Mouse (Mus musculus): ENCODE measurements around the gene Garnl3. TPM values are rescaled to one million over a fixed set of nuclear protein-coding genes. Genes with fewer than 3 reads are reported as not detected.

Garnl3 gene
- polyA plus RNA-seq, 1 experiment from 2014 or later, result 4.6 TPM

DNA sequence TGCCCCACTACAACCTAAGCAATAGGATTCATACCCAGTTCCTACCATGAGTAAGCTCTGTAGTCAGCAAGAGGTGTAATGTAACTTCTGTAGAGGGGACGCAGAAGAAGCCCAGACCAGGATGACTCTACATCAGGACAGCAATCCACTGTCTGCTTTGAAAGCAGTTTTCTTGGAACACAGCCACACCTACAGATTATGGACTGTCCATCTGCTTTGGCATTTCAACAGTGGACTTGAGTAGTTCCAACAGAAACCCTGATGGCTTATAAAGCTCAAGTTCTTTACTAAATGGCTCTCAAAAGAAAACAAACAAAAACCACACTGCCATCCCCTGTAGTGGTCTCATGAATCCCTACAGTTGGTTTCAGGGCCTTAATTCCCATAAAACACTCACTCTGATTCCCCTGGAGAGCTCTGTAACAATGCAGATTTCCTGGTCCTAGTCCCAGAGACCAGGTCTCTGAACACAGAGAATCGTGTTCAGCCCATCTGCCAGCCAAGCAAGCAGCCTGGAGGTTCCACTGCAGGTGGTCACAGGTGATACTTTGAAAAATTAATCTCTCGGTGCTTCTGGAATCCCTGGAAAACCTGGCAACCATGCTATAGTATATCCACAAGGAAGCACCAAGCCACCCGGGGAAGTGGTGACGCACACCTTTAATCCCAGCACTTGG lies 42.0 kb downstream of the Garnl3 start:
- H3K36me3 ChIP-seq (ENCODE audit: control insufficient read depth, insufficient read depth, low read length), result no peaks in the 10 kb centered on the region
- no peak overlapping the region for H3K27ac ChIP-seq (ENCODE audit: low read depth, low read length)
- no peak overlapping the region for H3K4me2 ChIP-seq
- no peaks in the 10 kb centered on the region for H3K27me3 ChIP-seq (replicated peaks; ENCODE audit: control insufficient read depth, insufficient read depth, low read length)
- no peaks in the 10 kb centered on the region for H3K9me3 ChIP-seq (ENCODE audit: control insufficient read depth, low read length)
- 76% methylated on average over 5 of the region's 5 CpGs for WGBS
- no peaks in the 10 kb centered on the region for H3K4me1 ChIP-seq (replicated peaks; ENCODE audit: control insufficient read depth, insufficient read depth, low read length)
- H3K9ac ChIP-seq (ENCODE audit: low read depth, low read length), result no peak overlapping the region
- DNase-seq (ENCODE audit: low spot score), result no peak
- no peak for ATAC-seq (replicated peaks; ENCODE audit: low FRiP score)
- H3K4me3 ChIP-seq (ENCODE audit: low read depth, low read length), result no peak overlapping the region

DNA sequence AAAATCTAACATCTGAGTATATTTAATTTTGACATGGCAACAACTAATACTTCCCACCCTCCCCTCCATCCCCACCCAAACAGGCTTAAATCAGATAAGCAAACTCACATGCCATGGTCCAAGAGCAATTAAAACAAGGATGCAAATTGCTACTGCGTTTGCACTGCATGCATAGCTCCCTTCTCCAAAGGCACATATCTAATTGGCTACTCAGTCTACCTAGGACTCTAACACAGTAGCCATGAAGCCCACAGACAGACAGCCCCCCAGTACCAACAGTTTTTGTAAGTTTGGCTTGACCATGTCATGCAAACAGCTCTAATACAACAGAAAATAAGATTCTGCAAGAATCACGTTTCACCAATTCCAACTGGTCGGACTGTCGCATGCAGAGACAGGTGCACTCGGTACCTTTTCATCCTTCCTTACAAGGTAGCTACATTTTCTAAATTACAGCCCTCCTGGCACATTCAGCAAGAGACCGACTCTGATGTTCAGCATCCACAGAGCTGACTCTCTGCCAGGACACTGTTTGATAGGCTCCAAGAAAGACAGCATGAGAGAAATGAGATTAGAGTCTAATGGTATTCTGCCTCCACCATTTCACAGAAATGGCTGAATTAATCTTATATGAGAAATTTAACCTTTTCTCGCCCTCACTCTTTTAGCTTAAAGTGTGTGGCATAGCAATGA lies 44.6 kb downstream of the Garnl3 start:
- Histone ChIP-seq H3K9ac (ENCODE audit: low read depth, low read length) (no peak overlapping the region), H3K9me3 (ENCODE audit: control insufficient read depth, low read length) (no peaks in the 10 kb centered on the region), H3K27me3 (replicated peaks; ENCODE audit: control insufficient read depth, insufficient read depth, low read length) (no peaks in the 10 kb centered on the region), H3K4me1 (replicated peaks; ENCODE audit: control insufficient read depth, insufficient read depth, low read length) (no peaks in the 10 kb centered on the region), H3K36me3 (ENCODE audit: control insufficient read depth, insufficient read depth, low read length) (no peaks in the 10 kb centered on the region), H3K27ac (ENCODE audit: low read depth, low read length) (no peak overlapping the region), H3K4me3 (ENCODE audit: low read depth, low read length) (no peak overlapping the region), H3K4me2 (no peak overlapping the region)
- WGBS, result 81% methylated on average over 7 of the region's 7 CpGs
- ATAC-seq (replicated peaks; ENCODE audit: low FRiP score) (no peak), DNase-seq (ENCODE audit: low spot score) (no peak)

DNA sequence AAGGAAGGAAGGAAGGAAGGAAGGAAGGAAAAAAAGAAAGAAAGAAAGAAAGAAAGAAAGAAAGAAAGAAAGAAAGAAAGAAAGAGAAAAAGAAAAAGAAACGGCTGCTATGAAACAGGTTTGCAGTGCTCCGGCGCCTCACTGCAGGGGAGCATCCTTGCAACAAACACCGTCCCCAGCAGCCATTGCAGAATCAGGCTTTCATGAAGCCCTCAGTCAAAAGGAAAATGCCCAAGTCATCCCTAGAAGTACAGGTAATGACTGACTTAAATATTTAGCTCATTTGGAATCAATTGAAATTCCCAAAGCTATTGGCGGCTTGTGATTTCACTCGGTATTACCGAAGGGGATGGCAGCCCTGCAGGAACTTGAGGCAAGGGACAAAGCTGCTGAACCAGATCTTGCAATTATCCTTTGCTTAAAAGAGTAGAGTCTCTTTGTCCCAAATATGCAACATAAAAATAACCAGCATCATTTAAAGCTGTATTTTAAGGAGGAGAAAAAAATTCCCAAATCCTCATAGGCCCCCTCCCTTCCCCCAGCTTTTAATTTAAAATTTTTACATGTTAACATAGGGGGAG lies 45.3 kb downstream of the Garnl3 start:
- Histone ChIP-seq H3K9me3 (ENCODE audit: control insufficient read depth, low read length) (no peaks in the 10 kb centered on the region), H3K36me3 (ENCODE audit: control insufficient read depth, insufficient read depth, low read length) (no peaks in the 10 kb centered on the region), H3K9ac (ENCODE audit: low read depth, low read length) (no peak overlapping the region), H3K27me3 (replicated peaks; ENCODE audit: control insufficient read depth, insufficient read depth, low read length) (no peaks in the 10 kb centered on the region), H3K4me2 (no peak overlapping the region), H3K4me1 (replicated peaks; ENCODE audit: control insufficient read depth, insufficient read depth, low read length) (no peaks in the 10 kb centered on the region), H3K27ac (ENCODE audit: low read depth, low read length) (no peak overlapping the region), H3K4me3 (ENCODE audit: low read depth, low read length) (no peak overlapping the region)
- no peak for DNase-seq (ENCODE audit: low spot score)
- ATAC-seq (replicated peaks; ENCODE audit: low FRiP score), result no peak
- 71% methylated on average over 7 of the region's 7 CpGs for WGBS

DNA sequence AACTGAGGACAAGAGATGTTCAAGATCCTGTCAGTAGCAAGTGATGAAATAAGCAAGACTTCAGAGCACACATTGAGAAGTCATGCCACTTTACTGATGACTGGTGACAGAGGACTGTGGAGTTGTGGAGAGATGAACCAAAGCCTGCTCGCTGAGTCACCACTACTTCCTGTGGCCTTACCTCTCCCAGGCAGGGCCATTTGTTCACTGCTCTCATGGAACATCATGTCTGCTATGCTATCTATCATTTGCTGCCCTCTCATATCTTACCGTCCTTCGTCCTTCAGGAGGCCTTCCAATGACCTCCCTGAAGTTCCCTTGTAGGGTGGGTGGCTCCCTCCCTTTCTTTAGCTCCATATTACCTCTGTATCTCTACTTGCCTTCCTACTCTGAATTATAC lies 47.2 kb downstream of the Garnl3 start:
- Histone ChIP-seq H3K9ac (ENCODE audit: low read depth, low read length) (no peak overlapping the region), H3K27me3 (replicated peaks; ENCODE audit: control insufficient read depth, insufficient read depth, low read length) (no peaks in the 10 kb centered on the region), H3K4me1 (replicated peaks; ENCODE audit: control insufficient read depth, insufficient read depth, low read length) (0 out of 2 replicates have a peak, but pooled peaks cover 4% of the 10 kb centered on the region), H3K4me3 (ENCODE audit: low read depth, low read length) (no peak overlapping the region), H3K36me3 (ENCODE audit: control insufficient read depth, insufficient read depth, low read length) (no peaks in the 10 kb centered on the region), H3K9me3 (ENCODE audit: control insufficient read depth, low read length) (no peaks in the 10 kb centered on the region), H3K4me2 (no peak overlapping the region), H3K27ac (ENCODE audit: low read depth, low read length) (no peak overlapping the region)
- ATAC-seq (replicated peaks; ENCODE audit: low FRiP score) (no peak), DNase-seq (ENCODE audit: low spot score) (no peak)
- 47% methylated on average over 3 of the region's 3 CpGs for WGBS

DNA sequence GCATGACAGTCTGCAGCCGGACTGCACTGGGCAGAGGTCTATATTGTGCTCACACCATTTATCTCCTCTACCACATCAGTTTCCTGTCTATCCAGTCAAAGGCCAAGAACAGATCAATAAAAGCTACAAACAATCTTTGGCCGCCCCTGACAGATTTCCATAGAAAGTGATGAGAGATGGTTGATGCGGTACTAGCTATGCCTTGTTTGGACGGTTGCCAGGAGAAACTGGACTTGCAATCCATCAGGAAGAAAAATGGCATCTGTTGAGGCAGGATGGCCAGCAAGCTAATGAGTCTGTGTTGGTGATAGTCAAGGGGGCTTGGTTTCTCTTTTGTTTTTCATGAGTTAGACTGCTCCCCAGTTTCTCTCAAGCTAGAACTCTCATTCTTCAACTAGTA lies 51.3 kb downstream of the Garnl3 start:
- ATAC-seq (replicated peaks; ENCODE audit: low FRiP score), result no peak
- Histone ChIP-seq H3K4me3 (ENCODE audit: low read depth, low read length) (no peak overlapping the region), H3K9me3 (ENCODE audit: control insufficient read depth, low read length) (no peaks in the 10 kb centered on the region), H3K27ac (ENCODE audit: low read depth, low read length) (no peak overlapping the region), H3K4me1 (replicated peaks; ENCODE audit: control insufficient read depth, insufficient read depth, low read length) (0 out of 2 replicates have a peak, but pooled peaks cover 4% of the 10 kb centered on the region), H3K4me2 (no peak overlapping the region), H3K9ac (ENCODE audit: low read depth, low read length) (no peak overlapping the region), H3K36me3 (ENCODE audit: control insufficient read depth, insufficient read depth, low read length) (no peaks in the 10 kb centered on the region), H3K27me3 (replicated peaks; ENCODE audit: control insufficient read depth, insufficient read depth, low read length) (no peaks in the 10 kb centered on the region)
- WGBS, result 53% methylated on average over 4 of the region's 4 CpGs
- no peak for DNase-seq (ENCODE audit: low spot score)

DNA sequence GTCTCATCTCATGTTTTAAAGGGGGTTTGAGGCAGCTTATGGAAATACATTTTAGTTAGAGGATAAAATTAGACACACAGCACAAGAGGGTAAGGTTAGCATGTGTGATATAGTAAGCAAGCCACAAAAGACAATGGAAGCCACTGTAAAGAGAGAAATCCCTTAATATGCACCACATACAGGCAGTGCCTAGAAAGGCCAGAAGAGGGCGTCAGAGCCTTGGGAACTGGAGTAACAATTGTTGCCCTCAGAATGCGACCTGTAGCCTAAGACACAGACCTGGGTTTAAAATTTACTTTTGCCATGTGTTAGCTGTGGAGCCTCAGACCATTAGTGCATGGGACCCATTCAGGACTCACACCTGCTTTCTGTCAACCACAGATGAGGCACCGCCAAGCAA lies 54.2 kb downstream of the Garnl3 start:
- Histone ChIP-seq H3K4me2 (no peak overlapping the region), H3K9ac (ENCODE audit: low read depth, low read length) (no peak overlapping the region), H3K27ac (ENCODE audit: low read depth, low read length) (no peak overlapping the region), H3K4me1 (replicated peaks; ENCODE audit: control insufficient read depth, insufficient read depth, low read length) (0 out of 2 replicates have a peak, but pooled peaks cover 4% of the 10 kb centered on the region), H3K27me3 (replicated peaks; ENCODE audit: control insufficient read depth, insufficient read depth, low read length) (no peaks in the 10 kb centered on the region), H3K9me3 (ENCODE audit: control insufficient read depth, low read length) (no peaks in the 10 kb centered on the region), H3K4me3 (ENCODE audit: low read depth, low read length) (no peak overlapping the region), H3K36me3 (ENCODE audit: control insufficient read depth, insufficient read depth, low read length) (no peaks in the 10 kb centered on the region)
- 28% methylated on average over 3 of the region's 3 CpGs for WGBS
- DNase-seq (ENCODE audit: low spot score), result no peak
- ATAC-seq (replicated peaks; ENCODE audit: low FRiP score), result no peak

DNA sequence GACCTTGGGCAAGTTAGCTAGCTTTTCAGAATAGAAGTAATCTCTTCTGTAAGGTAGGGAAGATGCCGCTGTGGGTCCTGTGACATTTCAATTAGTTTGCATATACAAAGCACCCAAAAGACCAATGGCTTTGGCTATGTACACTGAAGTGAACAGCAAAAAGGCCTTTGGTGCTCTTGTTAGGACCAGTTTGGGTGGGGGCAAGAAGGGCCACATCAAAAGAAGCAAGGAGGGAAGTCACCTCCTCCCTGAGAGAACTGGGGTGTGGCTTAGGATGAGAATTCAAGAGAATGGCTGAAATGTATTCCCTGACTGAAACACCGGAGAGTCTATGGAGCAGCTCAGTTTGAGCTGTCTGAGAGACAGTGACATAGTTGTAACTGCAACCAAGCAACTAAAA lies 56.5 kb downstream of the Garnl3 start:
- H3K27ac ChIP-seq (ENCODE audit: low read depth, low read length), result no peak overlapping the region
- H3K4me3 ChIP-seq (ENCODE audit: low read depth, low read length), result no peak overlapping the region
- H3K9me3 ChIP-seq (ENCODE audit: control insufficient read depth, low read length), result no peaks in the 10 kb centered on the region
- H3K9ac ChIP-seq (ENCODE audit: low read depth, low read length), result no peak overlapping the region
- 83% methylated on average over 2 of the region's 2 CpGs for WGBS
- no peaks in the 10 kb centered on the region for H3K27me3 ChIP-seq (replicated peaks; ENCODE audit: control insufficient read depth, insufficient read depth, low read length)
- no peak overlapping the region for H3K4me2 ChIP-seq
- DNase-seq (ENCODE audit: low spot score), result no peak
- ATAC-seq (replicated peaks; ENCODE audit: low FRiP score), result no peak
- 0 out of 2 replicates have a peak, but pooled peaks cover 1% of the 10 kb centered on the region for H3K4me1 ChIP-seq (replicated peaks; ENCODE audit: control insufficient read depth, insufficient read depth, low read length)
- no peaks in the 10 kb centered on the region for H3K36me3 ChIP-seq (ENCODE audit: control insufficient read depth, insufficient read depth, low read length)

DNA sequence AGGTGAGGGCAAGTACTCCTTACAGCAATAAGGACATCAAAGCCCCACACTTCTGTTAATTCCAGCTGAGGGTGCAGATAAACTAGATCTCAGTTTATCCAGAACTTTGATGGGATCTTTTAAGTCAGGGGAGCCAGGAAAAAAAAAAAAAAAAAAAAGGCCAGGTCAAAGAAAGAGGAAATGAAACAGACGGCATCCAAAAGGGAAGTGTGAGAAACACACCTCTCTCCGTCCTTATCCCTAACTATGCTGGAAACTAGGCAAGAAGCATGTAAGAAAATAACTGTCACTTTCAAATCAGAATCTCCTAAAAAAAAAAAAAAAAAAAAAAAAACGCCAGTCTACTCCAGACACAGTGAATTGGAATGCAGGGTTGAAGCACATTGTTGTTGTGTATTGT lies 57.3 kb downstream of the Garnl3 start:
- Histone ChIP-seq H3K4me2 (no peak overlapping the region), H3K9ac (ENCODE audit: low read depth, low read length) (no peak overlapping the region), H3K9me3 (ENCODE audit: control insufficient read depth, low read length) (no peaks in the 10 kb centered on the region), H3K4me1 (replicated peaks; ENCODE audit: control insufficient read depth, insufficient read depth, low read length) (no peaks in the 10 kb centered on the region), H3K27me3 (replicated peaks; ENCODE audit: control insufficient read depth, insufficient read depth, low read length) (no peaks in the 10 kb centered on the region), H3K4me3 (ENCODE audit: low read depth, low read length) (no peak overlapping the region), H3K36me3 (ENCODE audit: control insufficient read depth, insufficient read depth, low read length) (no peaks in the 10 kb centered on the region), H3K27ac (ENCODE audit: low read depth, low read length) (no peak overlapping the region)
- 37% methylated on average over 3 of the region's 3 CpGs for WGBS
- ATAC-seq (replicated peaks; ENCODE audit: low FRiP score) (no peak), DNase-seq (ENCODE audit: low spot score) (no peak)

DNA sequence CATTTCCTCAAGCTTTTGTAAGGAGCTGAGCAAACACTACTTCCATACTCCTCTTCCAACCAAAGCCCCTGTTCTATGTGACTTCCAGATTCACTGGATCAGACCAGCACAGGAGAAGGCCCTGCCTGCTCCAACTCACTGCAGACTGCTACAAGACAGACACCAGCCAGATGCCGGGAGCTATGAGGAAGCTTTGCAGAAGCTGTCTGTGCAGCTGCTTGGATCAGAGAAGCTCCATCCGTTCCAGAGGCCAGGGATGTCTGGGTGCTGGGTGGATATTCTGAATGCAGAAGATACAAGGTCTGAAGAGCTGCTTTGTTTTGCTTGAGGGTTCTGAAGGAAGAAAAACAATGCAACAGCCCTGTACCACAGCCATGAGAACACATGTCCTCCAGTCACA lies 59.1 kb downstream of the Garnl3 start:
- no peak for ATAC-seq (replicated peaks; ENCODE audit: low FRiP score)
- Histone ChIP-seq H3K4me2 (no peak overlapping the region), H3K27ac (ENCODE audit: low read depth, low read length) (no peak overlapping the region), H3K9ac (ENCODE audit: low read depth, low read length) (no peak overlapping the region), H3K36me3 (ENCODE audit: control insufficient read depth, insufficient read depth, low read length) (no peaks in the 10 kb centered on the region), H3K27me3 (replicated peaks; ENCODE audit: control insufficient read depth, insufficient read depth, low read length) (no peaks in the 10 kb centered on the region), H3K9me3 (ENCODE audit: control insufficient read depth, low read length) (no peaks in the 10 kb centered on the region), H3K4me1 (replicated peaks; ENCODE audit: control insufficient read depth, insufficient read depth, low read length) (no peaks in the 10 kb centered on the region), H3K4me3 (ENCODE audit: low read depth, low read length) (no peak overlapping the region)
- 55% methylated on average over 2 of the region's 2 CpGs for WGBS
- DNase-seq (ENCODE audit: low spot score), result no peak
